Mouse (Mus musculus): ENCODE data around the gene Mrps23.

Gene Mrps23

GRCm38 (mm10) chr11:88203712-88204532 is at the start of gene Mrps23:
TSS of gene Mrps23 (plus strand) at chr11:88204388.
- in situ Hi-C loops (cut with MboI; ENCODE audit: low sequenced_read_pairs), result loop anchor here (5.0 kb wide), 1 partner anchor 237 kb away; no protein-coding TSS in a partner anchor

GRCm38 (mm10) chr11:88154500-88154899 is 49.7 kb upstream of the Mrps23 start:
- in situ Hi-C loops (cut with MboI; ENCODE audit: low sequenced_read_pairs), result no loop called here

GRCm38 (mm10) chr11:88155451-88155850 is 48.7 kb upstream of the Mrps23 start:
- in situ Hi-C loops (cut with MboI; ENCODE audit: low sequenced_read_pairs), result no loop called here

GRCm38 (mm10) chr11:88155998-88156397 is 48.2 kb upstream of the Mrps23 start:
- in situ Hi-C loops (cut with MboI; ENCODE audit: low sequenced_read_pairs), result no loop called here

- in situ Hi-C loops (cut with MboI; ENCODE audit: low sequenced_read_pairs), result no loop called here
These were observed 47.8 kb upstream of the Mrps23 start for GRCm38 (mm10) chr11:88156403-88156802.

- in situ Hi-C loops (cut with MboI; ENCODE audit: low sequenced_read_pairs), result no loop called here
These were observed 45.3 kb upstream of the Mrps23 start for GRCm38 (mm10) chr11:88158842-88159246.

- in situ Hi-C loops (cut with MboI; ENCODE audit: low sequenced_read_pairs), result no loop called here
These were observed 44.8 kb upstream of the Mrps23 start for GRCm38 (mm10) chr11:88159389-88159788.

GRCm38 (mm10) chr11:88160316-88160715 is 43.9 kb upstream of the Mrps23 start:
- in situ Hi-C loops (cut with MboI; ENCODE audit: low sequenced_read_pairs), result no loop called here

- in situ Hi-C loops (cut with MboI; ENCODE audit: low sequenced_read_pairs), result no loop called here
These were observed 43.1 kb upstream of the Mrps23 start for GRCm38 (mm10) chr11:88161051-88161581.

GRCm38 (mm10) chr11:88161651-88162362 is 42.4 kb upstream of the Mrps23 start:
- in situ Hi-C loops (cut with MboI; ENCODE audit: low sequenced_read_pairs), result no loop called here

- in situ Hi-C loops (cut with MboI; ENCODE audit: low sequenced_read_pairs), result no loop called here
These were observed 41.4 kb upstream of the Mrps23 start for GRCm38 (mm10) chr11:88162740-88163139.

- in situ Hi-C loops (cut with MboI; ENCODE audit: low sequenced_read_pairs), result no loop called here
These were observed 39.9 kb upstream of the Mrps23 start for GRCm38 (mm10) chr11:88164213-88164723.

GRCm38 (mm10) chr11:88164801-88165377 is 39.3 kb upstream of the Mrps23 start:
- in situ Hi-C loops (cut with MboI; ENCODE audit: low sequenced_read_pairs), result no loop called here

GRCm38 (mm10) chr11:88165683-88166364 is 38.4 kb upstream of the Mrps23 start:
- in situ Hi-C loops (cut with MboI; ENCODE audit: low sequenced_read_pairs), result no loop called here

- in situ Hi-C loops (cut with MboI; ENCODE audit: low sequenced_read_pairs), result no loop called here
These were observed 37.7 kb upstream of the Mrps23 start for GRCm38 (mm10) chr11:88166471-88166870.

- in situ Hi-C loops (cut with MboI; ENCODE audit: low sequenced_read_pairs), result no loop called here
These were observed 35.6 kb upstream of the Mrps23 start for GRCm38 (mm10) chr11:88168611-88169010.

- in situ Hi-C loops (cut with MboI; ENCODE audit: low sequenced_read_pairs), result no loop called here
These were observed 34.6 kb upstream of the Mrps23 start for GRCm38 (mm10) chr11:88169531-88170040.

GRCm38 (mm10) chr11:88170606-88171005 is 33.6 kb upstream of the Mrps23 start:
- in situ Hi-C loops (cut with MboI; ENCODE audit: low sequenced_read_pairs), result no loop called here

GRCm38 (mm10) chr11:88171876-88172442 is 32.2 kb upstream of the Mrps23 start:
- in situ Hi-C loops (cut with MboI; ENCODE audit: low sequenced_read_pairs), result no loop called here

Measured in CH12F3 (cell line).